Mouse (Mus musculus): ENCODE data around the gene Ext2.

Gene Ext2

DNA sequence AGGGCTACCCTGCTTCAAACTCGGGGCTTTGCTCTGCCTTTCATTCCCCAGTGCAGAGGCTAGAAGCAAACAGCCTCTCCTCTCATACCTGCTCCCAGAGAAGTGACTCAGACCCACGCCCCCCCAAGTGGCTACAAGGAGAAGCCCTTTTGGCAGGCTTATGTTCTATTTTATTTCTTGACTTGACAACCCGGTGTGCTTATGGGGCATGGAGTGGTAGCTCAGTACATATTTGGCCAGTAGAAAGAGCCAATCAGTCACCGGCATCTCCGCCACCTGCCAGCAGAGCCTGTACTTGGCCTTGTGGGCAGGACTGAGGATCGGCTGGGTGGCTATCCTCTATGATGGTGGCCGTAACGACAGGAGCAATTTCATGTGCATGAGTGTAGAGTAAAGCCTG lies 85.2 kb downstream of the Ext2 start:
- no peak for DNase-seq (ENCODE audit: low spot score)

DNA sequence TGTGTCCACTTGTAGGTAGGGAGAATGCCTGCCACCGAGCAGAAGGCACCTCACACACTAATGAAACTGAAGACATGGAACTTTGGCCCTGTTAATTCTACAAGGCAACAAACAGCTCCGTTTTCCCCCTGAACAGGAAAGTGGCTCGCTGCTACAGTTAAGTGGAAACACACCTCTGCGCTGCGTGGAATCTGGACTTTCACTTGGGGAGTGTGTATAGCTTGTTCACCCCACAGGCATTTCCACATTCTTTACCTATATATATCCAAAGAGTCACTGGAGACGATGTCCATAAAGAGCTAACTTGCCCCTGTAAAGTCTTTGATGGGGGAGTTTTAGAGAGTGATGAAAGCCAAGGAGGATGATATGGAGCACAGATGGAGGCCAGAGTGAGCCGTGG lies 89.7 kb downstream of the Ext2 start:
- no peak for DNase-seq (ENCODE audit: low spot score)

DNA sequence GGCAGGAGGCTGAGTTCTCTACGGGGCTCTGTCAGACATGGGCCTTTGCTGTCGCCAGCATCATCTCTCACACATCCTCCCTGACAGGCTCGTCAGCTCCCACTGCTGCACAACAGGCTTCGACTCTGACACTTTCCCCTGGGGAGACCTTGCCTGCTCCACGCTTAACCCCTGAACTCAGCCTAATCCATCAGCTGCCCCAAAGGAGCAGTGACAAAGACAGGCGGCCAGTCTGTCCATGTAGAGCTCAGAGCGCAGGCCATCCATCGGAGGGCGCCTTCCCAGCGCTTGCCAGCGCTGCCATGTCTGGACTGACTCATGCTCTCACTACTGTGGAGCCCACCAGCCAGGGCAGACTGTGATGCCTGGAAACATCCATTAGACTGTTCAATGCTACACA lies 92.8 kb downstream of the Ext2 start:
- no peak for DNase-seq (ENCODE audit: low spot score)

DNA sequence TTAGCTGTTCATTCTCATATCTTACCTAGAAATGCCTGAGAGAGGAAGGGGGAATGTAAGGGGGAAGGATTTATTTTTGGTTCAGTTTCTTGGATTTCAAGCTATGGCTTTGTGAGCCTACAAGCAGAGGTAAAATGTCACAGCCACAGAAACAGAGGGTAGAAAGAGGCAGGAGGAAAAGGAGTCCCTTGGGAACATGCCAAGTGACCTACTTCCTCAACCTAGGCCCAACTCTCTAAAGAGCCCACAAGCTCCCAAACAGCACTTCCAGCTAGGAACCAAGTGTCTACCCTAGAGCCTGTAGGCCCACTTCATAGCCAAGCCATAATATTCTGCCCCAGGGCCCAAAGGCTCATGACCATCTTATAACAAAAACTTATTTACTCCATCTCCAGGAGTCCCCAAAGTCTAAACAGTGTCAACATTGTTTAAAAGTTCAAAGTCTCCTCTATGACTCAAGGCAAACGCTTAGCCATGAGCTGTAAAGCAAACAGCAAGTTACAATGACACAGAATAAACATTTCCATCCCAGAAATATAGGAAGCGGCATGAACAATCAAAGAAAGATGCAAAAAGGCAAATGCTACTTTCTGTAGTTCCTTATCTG lies 99.1 kb downstream of the Ext2 start:
- DNase-seq (ENCODE audit: low spot score): no peak

DNA sequence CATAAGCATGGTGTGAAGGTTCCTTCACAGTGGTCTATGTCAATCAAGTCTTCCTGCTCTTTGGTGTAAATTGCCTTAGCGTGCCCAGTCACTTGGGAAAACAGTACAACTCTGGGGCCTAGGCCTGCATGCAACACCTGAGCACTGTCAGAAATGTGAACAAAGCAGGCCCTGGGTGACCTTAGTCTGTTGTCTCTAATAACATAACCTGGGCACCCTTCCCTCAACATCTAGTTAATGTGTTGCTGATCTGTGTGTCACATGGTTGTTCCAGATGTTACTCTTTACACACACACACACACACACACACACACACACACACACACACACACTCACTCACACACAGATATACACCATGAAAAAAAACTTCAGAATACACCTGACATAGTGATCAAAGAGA lies 101.4 kb downstream of the Ext2 start:
- no peak for DNase-seq (ENCODE audit: low spot score)

DNA sequence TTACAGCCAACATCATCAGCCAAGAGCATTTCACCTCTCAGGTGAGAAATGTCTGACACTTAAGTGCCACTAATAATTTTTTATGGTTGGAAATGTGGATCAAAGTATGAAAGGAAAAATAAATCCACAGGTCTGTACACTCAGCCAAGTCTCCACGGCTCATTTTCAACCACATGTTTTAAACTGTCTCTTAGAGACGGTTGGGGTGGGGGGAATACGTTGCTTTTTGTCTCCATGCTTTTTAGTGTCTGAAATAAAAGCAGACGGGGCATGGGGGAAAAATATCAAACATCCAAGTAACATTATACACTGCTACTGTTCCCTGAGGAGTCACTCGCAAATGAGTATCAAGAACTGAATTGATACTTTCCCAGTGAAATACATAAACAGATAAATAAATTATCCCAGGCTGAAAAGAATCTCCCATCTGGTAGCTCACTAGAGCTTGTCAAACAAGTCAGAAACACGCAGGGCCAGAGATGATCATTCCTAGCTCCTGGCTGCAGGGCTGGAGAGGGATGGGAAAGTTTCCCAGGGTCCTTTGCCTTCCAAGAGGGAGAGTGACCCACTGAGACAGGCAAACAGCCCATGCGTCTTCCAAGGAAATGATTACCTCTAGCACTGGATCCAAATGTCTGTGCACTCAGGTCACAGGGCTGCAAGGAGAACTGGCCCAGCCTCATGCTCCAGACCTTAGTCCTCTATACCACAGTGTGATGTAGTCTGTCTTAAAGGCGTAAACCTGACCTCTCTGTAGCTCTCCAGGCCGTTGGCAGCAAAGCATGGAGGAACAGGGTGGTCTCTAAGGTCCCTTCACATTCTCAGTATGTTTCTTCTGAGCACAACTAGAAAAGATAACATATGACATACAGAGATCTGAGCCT lies 102.3 kb downstream of the Ext2 start:
- DNase-seq (ENCODE audit: low spot score): no peak

DNA sequence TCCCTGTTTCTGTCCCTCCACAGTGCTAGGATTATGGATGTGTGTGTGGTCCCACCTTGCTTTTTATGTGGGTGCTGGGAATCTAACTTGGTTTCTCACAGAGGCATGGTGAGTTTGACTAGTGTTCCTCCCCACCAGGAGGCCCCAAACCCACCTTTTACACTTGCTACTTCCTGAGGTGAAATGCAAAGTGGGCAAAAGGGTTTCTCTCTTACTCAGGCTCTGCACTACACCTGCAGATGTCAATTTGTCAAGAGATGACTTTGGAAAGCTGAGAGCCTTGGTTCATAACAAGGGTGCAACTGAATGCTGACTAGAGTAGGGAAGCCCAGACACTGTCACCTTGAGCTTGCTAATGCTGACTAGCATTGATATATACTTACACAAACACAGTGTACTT lies 109.1 kb downstream of the Ext2 start:
- no peak for DNase-seq (ENCODE audit: low spot score)

DNA sequence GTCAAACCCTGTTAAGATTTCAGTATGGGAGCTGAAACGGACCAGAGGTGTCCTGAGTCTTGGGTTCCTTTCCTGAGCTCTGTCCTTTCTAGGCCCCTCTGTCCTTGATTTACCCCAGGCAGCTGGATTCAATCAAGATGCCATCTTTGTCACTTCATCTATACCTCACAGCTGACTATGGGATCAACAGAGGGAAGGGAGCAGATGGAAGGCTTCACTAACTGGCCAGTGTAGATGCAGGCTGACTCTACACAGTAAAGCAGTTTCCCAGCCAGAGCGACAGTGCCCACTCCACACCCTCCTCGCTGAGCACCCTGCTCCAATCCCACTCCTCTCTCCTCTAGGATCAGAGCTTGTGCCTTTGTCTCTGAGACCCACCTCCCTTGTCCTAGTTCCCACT lies 110.9 kb downstream of the Ext2 start:
- no peak for DNase-seq (ENCODE audit: low spot score)

DNA sequence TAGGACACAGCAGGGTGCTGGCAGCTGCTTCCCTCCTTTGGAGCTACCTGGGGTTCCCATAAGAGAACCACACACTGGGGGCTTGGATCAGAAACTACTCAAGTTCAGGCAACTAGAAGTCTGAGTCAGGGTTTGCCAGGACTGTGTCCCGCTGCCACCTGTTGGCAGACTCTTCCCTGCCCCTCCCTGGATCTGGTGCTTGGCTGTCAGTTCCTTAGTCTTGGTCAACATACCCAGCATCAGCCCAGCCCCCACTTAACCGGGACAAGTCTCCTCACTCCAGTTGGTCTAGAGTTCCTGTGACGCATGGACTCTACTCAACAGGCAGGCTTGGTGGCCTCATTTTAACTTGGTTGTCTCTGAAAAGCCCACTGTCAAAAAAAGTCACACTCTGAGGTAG lies 112.7 kb downstream of the Ext2 start:
- DNase-seq (ENCODE audit: low spot score): no peak

DNA sequence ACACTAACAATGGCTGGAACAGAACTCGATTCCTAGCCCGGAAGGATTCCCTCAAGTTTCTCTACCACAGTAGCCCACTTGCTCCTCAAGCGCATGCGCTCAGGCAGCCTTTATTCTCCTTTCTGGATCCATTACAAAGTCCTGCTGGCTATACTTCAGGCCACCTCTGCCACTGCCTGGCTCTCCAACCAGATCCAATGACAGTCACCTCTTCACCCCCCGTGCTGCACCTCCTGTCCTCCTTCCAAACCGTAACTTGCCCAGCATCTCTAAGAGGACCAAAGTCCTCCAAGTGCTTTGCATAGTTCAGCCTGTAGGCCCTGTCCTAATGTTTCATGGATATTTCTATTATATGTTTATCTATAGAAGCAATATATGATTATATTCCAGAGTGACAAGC lies 113.1 kb downstream of the Ext2 start:
- no peak for DNase-seq (ENCODE audit: low spot score)

DNA sequence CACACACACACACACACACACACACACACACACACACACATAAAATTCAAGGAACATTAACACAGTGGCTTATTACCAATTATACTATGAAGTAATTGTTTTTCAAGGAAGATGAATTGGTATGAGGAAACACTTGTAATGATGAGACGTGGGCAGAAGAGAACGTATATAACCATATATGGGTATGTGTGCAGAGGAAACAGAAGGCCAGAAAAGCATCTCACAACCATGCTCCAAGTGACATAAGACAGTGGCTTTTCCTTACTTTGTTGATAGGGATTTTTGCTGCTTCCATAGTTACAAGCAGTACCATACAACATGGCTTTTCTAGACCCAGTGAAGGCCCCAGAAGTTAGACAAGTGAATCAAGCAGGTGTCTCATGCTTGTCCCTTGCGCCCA lies 115.5 kb downstream of the Ext2 start:
- DNase-seq (ENCODE audit: low spot score): no peak

DNA sequence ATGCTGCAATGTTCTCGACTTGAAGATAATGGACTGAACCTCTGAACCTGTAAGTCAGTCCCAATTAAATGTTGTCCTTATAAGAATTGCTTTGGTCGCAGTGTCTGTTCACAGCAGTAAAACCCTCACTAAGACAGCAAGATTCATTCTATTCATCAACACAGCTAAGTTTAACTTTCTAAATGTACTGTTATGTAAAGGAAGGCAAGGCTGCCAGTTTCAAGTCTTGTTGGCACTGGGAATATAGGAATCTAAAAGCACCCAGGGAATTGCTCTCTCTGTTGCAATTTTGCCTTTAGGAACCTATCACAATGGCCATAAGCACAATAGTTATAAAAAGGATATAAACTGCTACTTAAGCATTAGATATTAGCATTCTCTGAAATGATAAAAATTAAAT lies 116.0 kb downstream of the Ext2 start:
- DNase-seq (ENCODE audit: low spot score): no peak

DNA sequence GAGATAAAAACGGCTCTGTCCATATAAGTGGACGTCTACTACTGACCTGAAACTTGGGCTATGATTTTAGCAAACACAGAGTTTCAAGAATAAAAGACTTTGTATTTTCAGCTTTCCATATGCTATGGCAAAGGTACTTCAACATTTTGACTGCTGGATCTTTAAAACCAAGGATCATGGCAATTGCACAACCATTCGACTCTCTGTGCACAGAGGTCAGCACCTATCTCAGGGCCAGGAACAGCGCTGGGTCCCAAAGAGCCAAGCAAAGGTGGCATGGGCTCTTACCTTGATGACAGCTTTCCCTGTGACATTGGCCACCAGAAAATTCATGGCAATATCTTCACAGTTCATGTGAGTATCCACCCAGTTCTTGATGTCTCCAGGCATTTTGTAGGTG lies 118.2 kb downstream of the Ext2 start:
- DNase-seq (ENCODE audit: low spot score): no peak

DNA sequence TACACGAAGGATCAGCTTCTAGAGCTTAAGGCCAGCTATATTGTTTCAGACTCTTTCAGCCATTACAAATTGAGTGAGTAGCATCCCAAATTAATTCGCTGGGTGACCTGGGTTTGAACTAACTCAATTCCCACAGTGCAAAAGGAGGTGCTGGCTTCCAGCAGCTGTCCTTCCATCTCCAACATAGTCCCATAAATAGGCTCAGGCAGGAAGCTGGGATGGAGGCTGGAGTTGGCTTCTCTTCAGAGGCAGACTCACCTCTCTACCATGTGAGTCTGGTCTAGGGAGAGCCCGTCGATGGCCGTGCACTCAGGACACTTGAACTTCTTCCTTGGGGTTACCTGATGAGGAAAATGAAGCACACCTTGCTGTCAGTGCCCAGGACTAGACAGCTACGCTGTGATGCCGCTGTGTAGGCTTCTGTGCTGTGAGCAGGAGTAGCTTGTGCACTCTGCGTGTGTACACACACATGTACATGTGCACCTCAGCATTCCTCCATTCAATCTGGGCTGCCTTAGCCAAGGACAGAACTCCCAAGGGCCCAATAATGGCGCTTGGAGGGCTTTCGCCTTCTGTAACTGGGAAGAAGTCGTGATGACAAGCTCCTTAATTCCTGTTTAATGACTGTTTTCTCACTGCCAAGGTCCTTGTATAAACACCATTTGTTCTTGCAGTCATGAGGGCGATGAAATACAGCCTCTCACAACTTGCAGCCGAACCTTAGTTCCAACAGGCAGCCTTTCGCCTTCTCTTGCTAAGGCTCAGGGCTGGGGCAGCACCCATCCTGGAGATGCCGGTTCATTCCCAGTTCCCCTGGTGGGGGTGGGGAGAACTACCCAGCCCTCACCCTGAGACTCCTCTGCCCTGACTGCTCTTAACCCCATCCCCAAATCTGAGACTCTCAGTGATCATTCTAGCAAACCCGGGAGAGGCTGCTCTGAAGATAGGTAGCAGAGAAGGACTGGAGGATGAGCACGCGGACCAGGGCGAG lies 119.1 kb downstream of the Ext2 start:
- DNase-seq (ENCODE audit: low spot score): no peak

DNA sequence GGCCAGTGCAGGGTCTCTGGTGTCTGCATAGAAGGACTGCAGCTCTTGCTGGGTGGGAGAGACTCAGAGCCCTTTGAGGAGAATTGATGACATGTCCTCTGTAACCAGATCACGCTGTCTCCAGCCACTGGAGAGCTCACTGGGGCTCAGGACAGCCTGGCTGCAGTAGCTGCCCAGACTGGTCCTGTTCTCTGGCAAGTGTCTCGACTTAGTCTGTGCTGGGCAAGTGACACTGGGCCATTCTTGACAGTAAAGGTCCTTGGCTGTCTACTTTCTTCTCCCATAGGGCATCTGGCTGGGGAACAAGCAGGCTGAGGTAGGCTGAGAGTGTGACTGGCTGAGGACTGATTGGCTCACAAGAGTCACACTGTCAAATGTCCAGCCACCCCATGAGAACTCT lies 123.0 kb downstream of the Ext2 start:
- no peak for DNase-seq (ENCODE audit: low spot score)

DNA sequence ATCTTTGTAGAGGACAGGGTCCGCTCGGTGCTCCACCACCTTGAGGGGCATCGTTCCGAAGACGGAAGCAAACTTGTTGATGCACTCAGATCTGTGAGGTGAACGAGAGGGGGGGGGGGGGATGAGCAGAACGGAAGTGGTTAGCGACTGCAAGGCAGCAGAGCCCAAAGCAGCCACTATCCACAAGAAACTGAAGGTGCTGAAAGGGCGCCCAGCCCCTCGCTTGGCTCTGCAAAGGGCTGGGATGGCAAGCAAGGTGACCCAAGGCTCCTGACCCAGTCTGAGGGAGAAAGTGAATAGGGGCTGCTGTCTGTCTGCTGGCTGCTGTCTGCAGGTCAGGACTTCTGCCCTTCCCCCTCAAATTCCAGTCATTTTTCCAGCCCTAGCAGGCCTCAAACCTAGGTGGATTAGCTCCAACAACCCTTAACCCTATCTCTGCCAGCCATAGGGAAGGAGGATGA lies 126.2 kb downstream of the Ext2 start:
- DNase-seq (ENCODE audit: low spot score): no peak

DNA sequence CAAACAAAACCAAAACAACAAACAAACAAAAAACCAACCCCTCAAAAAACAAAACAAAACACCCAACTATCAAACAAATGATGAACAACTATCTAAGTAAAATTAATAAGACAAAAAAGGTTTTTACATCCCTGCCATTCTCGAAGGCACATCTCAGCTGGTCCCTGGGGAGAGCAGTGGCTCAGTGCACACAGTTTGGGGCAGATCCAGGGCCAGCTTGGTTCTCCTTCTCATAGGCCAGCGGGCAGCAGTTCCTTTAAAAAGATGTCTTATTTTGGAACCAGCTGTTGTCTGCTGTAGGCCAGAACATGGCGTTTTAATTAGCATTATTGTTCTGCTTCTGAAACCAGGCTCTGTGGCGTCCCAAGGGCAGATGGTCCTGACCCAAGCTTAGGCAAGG lies 129.3 kb downstream of the Ext2 start:
- DNase-seq (ENCODE audit: low spot score): no peak

DNA sequence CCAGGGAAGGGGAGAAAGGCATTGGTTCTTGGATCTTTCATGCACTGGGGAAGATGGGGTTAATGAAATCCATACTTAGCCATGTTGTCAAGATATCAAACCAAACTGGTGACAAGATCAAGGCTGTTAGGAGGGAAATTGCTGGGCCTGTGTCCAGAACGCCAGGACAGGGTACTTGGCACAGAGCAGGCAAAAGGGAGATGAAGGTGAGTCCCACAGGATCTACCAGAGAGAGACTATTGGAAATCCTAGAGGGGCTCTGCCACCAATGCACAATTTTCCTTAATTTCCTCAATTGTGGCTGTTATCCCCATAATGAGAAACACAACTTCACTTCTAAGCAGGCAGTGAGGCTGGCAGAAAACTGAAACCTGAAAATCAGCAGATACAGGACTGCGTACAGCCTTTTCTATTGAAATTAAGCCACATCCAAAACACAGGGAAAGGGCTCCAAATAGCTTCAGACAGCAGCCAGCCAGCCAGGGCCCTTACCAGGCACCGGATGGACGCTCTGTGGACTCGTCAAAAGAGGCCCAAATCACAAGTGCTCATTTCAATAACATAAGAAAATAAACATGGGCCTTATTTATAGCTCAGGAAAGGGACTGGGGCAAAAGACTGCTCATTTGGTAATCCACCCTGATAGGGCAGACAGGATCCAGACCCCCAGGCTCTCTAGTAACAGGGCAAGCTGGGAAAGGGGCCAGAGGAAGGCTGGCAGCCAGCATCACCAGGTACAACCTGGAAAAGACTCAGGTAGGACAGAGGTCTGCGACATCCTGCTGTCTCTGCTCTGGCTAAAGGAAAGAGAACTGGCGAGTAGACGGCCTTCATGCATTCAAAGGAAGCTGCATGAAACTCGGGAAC lies 132.1 kb downstream of the Ext2 start:
- DNase-seq (ENCODE audit: low spot score): no peak

DNA sequence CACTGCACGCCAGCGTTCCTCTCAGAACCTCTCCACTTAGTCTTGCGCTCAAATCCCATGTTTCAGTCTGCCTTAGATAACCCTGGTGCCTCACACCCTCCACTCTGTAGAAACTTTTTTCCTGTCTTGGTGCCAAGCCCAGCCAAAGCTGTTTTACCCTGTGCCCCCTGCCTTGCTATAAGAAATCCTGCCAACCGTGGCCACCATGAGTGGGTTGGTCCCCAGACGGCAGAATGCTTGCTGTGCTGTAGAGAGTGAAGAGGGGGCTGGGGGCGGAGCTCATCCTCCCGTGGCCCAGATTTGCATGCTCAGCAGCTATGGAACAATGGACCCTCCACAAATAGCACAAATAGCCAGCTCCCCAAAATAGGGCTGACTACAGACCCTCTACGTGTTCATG lies 138.7 kb downstream of the Ext2 start:
- DNase-seq (ENCODE audit: low spot score): no peak

DNA sequence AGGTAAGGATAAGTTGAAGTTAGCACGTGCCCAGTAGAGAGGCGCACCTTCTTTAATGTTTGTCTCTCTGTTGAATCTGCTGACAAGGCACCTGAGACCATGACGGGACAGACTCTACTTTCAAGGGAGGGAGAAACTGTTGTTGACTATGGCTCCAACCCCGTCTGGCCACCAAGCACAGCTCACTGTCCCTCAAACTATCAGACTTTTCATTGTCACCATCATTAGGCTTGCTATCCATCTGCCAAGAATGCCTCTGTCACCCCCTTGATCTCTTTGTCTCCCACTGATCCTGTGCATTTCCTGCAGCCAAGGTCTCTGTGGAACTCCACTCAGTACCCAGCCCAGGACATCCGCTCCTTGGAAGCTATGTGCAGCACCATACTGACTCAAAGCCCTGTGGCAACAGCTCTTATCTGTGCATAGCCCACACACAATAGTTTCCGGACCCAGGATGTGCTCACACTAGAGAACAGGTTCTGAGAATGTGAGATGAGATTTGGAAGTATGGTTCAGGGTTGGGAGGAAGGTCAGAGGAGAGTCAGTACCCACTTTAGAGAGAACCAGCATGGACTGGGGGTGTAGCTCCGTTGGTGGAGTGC lies 139.7 kb downstream of the Ext2 start:
- DNase-seq (ENCODE audit: low spot score): no peak

DNA sequence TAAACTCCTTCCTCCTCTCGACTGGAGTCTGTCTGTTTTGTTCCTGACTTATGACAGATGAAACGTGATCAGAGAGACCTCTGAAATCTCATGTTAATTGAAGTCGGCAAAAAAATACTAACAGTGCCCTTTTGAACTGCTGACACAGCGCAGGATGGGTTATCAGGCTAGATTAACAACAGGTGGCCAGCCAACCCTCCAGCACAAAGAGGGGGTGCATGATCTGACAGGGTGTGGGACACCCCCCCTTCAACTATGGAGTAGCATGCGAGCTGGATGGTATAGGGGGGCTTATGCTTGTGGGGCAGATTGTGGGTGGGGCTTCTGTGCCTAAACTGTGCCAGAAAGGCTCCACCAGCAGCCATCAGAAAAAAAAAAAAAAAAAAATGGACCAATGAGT lies 141.0 kb downstream of the Ext2 start:
- no peak for DNase-seq (ENCODE audit: low spot score)
